Mouse (Mus musculus): ENCODE data around the gene Adamts16.

Adamts16 gene

GRCm38 (mm10) chr13:70832593-70833138, 8.9 kb downstream of the Adamts16 start:
- no peak for DNase-seq (ENCODE audit: low spot score)

- DNase-seq (ENCODE audit: low spot score): no peak
Observed at GRCm38 (mm10) chr13:70831041-70831440, 10.6 kb downstream of the Adamts16 start.

GRCm38 (mm10) chr13:70827507-70827906, 14.1 kb downstream of the Adamts16 start:
- DNase-seq (ENCODE audit: low spot score): no peak

- DNase-seq (ENCODE audit: low spot score): no peak
Observed at GRCm38 (mm10) chr13:70825265-70825664, 16.3 kb downstream of the Adamts16 start.

GRCm38 (mm10) chr13:70823757-70824156, 17.9 kb downstream of the Adamts16 start:
- DNase-seq (ENCODE audit: low spot score): no peak

- DNase-seq (ENCODE audit: low spot score): no peak
Observed at GRCm38 (mm10) chr13:70818982-70819381, 22.6 kb downstream of the Adamts16 start.

- DNase-seq (ENCODE audit: low spot score): no peak
Observed at GRCm38 (mm10) chr13:70814423-70814822, 27.2 kb downstream of the Adamts16 start.

GRCm38 (mm10) chr13:70805506-70805905, 36.1 kb downstream of the Adamts16 start:
- DNase-seq (ENCODE audit: low spot score): no peak

- DNase-seq (ENCODE audit: low spot score): no peak
Observed at GRCm38 (mm10) chr13:70802849-70803248, 38.8 kb downstream of the Adamts16 start.

- no peak for DNase-seq (ENCODE audit: low spot score)
Observed at GRCm38 (mm10) chr13:70799322-70799721, 42.3 kb downstream of the Adamts16 start.

- no peak for DNase-seq (ENCODE audit: low spot score)
Observed at GRCm38 (mm10) chr13:70798396-70798795, 43.2 kb downstream of the Adamts16 start.

GRCm38 (mm10) chr13:70794074-70794572, 47.5 kb downstream of the Adamts16 start:
- no peak for DNase-seq (ENCODE audit: low spot score)

- no peak for DNase-seq (ENCODE audit: low spot score)
Observed at GRCm38 (mm10) chr13:70793660-70794059, 48.0 kb downstream of the Adamts16 start.

GRCm38 (mm10) chr13:70792950-70793349, 48.7 kb downstream of the Adamts16 start:
- no peak for DNase-seq (ENCODE audit: low spot score)

GRCm38 (mm10) chr13:70789806-70790205, 51.8 kb downstream of the Adamts16 start:
- no peak for DNase-seq (ENCODE audit: low spot score)

- DNase-seq (ENCODE audit: low spot score): no peak
Observed at GRCm38 (mm10) chr13:70789022-70789421, 52.6 kb downstream of the Adamts16 start.

- no peak for DNase-seq (ENCODE audit: low spot score)
Observed at GRCm38 (mm10) chr13:70785078-70785477, 56.5 kb downstream of the Adamts16 start.

GRCm38 (mm10) chr13:70784126-70784525, 57.5 kb downstream of the Adamts16 start:
- DNase-seq (ENCODE audit: low spot score): no peak

GRCm38 (mm10) chr13:70779781-70780180, 61.8 kb downstream of the Adamts16 start:
- DNase-seq (ENCODE audit: low spot score): no peak

- DNase-seq (ENCODE audit: low spot score): peak; percentile 12
Observed at GRCm38 (mm10) chr13:70778872-70779554, 62.6 kb downstream of the Adamts16 start.

- DNase-seq (ENCODE audit: low spot score): no peak
Observed at GRCm38 (mm10) chr13:70771100-70771499, 70.5 kb downstream of the Adamts16 start.

- DNase-seq (ENCODE audit: low spot score): peak; percentile 29
Observed at GRCm38 (mm10) chr13:70769156-70769555, 72.5 kb downstream of the Adamts16 start.

- DNase-seq (ENCODE audit: low spot score): no peak
Observed at GRCm38 (mm10) chr13:70767462-70767861, 74.1 kb downstream of the Adamts16 start.

- DNase-seq (ENCODE audit: low spot score): no peak
Observed at GRCm38 (mm10) chr13:70764682-70765081, 76.9 kb downstream of the Adamts16 start.

Data from yolk sac, embryonic 10.5 days (tissue).